Mouse (Mus musculus) cerebellum, adult (tissue): ENCODE measurements around the gene Tbc1d15.

Experiments
- ATAC-seq: cut with Nextera tagmentation; 2 replicates; pipeline ENCODE4 v1.9.2; 2017; ENCODE audit warnings: mild to moderate bottlenecking, moderate library complexity, mixed read lengths; ENCODE audit not compliant: insufficient number of reproducible peaks, low FRiP score, low TSS enrichment

The Tbc1d15 gene

GRCm38 (mm10) chr10:115251088-115251934 is at the start of gene Tbc1d15:
Gene Tbc1d15, minus strand, starts transcription at chr10:115251467.
- ATAC-seq = peak; percentile 94

- no peak for ATAC-seq
These were observed 47.4 kb upstream of the Tbc1d15 start for GRCm38 (mm10) chr10:115298683-115299082.

GRCm38 (mm10) chr10:115297582-115297981 is 46.3 kb upstream of the Tbc1d15 start:
- ATAC-seq = no peak

- no peak for ATAC-seq
These were observed 45.2 kb upstream of the Tbc1d15 start for GRCm38 (mm10) chr10:115296401-115296935.

- ATAC-seq = no peak
These were observed 43.9 kb upstream of the Tbc1d15 start for GRCm38 (mm10) chr10:115295162-115295561.

- ATAC-seq = no peak
These were observed 43.4 kb upstream of the Tbc1d15 start for GRCm38 (mm10) chr10:115294715-115295114.

GRCm38 (mm10) chr10:115293946-115294345 is 42.7 kb upstream of the Tbc1d15 start:
- ATAC-seq = no peak

- ATAC-seq = no peak
These were observed 39.4 kb upstream of the Tbc1d15 start for GRCm38 (mm10) chr10:115290671-115291070.

GRCm38 (mm10) chr10:115288856-115289255 is 37.6 kb upstream of the Tbc1d15 start:
- no peak for ATAC-seq

GRCm38 (mm10) chr10:115284170-115284569 is 32.9 kb upstream of the Tbc1d15 start:
- ATAC-seq = no peak

GRCm38 (mm10) chr10:115281381-115281780 is 30.1 kb upstream of the Tbc1d15 start:
- no peak for ATAC-seq

GRCm38 (mm10) chr10:115271649-115272048 is 20.4 kb upstream of the Tbc1d15 start:
- no peak for ATAC-seq

- ATAC-seq = no peak
These were observed 19.5 kb upstream of the Tbc1d15 start for GRCm38 (mm10) chr10:115270612-115271390.

GRCm38 (mm10) chr10:115262926-115263562 is 11.8 kb upstream of the Tbc1d15 start:
- ATAC-seq = no peak

- ATAC-seq = no peak
These were observed 11.0 kb upstream of the Tbc1d15 start for GRCm38 (mm10) chr10:115262261-115262660.

- no peak for ATAC-seq
These were observed 10.2 kb upstream of the Tbc1d15 start for GRCm38 (mm10) chr10:115261428-115261827.

- no peak for ATAC-seq
These were observed 4.9 kb upstream of the Tbc1d15 start for GRCm38 (mm10) chr10:115256162-115256561.

GRCm38 (mm10) chr10:115253521-115253920 is 2.3 kb upstream of the Tbc1d15 start:
- ATAC-seq = no peak

GRCm38 (mm10) chr10:115252321-115252757 is 1.1 kb upstream of the Tbc1d15 start:
- ATAC-seq = no peak

- ATAC-seq = peak; percentile 27
These were observed 806 bp downstream of the Tbc1d15 start for GRCm38 (mm10) chr10:115250235-115251087.
